Mouse (Mus musculus) 3T3-L1 (cell line): Measurements from ENCODE around the gene Usp6nl.

Source experiments
- DNase-seq: peaks from one replicate; pipeline ENCODE4 v3.0.0-alpha.2; 2015; ENCODE audit warnings: low read depth, low spot score

Gene Usp6nl

GRCm38 (mm10) chr2:6331324-6332137 is 9.1 kb downstream of the Usp6nl start:
- no peak for DNase-seq

GRCm38 (mm10) chr2:6333570-6333969 is 11.1 kb downstream of the Usp6nl start:
- peak; percentile 72 for DNase-seq

GRCm38 (mm10) chr2:6334011-6334410 is 11.5 kb downstream of the Usp6nl start:
- DNase-seq = no peak

GRCm38 (mm10) chr2:6335032-6335735 is 12.7 kb downstream of the Usp6nl start:
- DNase-seq = no peak

GRCm38 (mm10) chr2:6336013-6336412 is 13.5 kb downstream of the Usp6nl start:
- DNase-seq = no peak

- DNase-seq = no peak
Measured at GRCm38 (mm10) chr2:6336649-6337048, 14.2 kb downstream of the Usp6nl start.

- no peak for DNase-seq
Measured at GRCm38 (mm10) chr2:6337436-6337835, 15.0 kb downstream of the Usp6nl start.

- no peak for DNase-seq
Measured at GRCm38 (mm10) chr2:6338031-6338629, 15.7 kb downstream of the Usp6nl start.

GRCm38 (mm10) chr2:6340439-6340838 is 18.0 kb downstream of the Usp6nl start:
- no peak for DNase-seq

- DNase-seq = no peak
Measured at GRCm38 (mm10) chr2:6341496-6341895, 19.0 kb downstream of the Usp6nl start.

GRCm38 (mm10) chr2:6349256-6350092 is 27.0 kb downstream of the Usp6nl start:
- peak; percentile 46 for DNase-seq

GRCm38 (mm10) chr2:6350164-6350563 is 27.7 kb downstream of the Usp6nl start:
- peak; percentile 58 for DNase-seq

- no peak for DNase-seq
Measured at GRCm38 (mm10) chr2:6350931-6351695, 28.6 kb downstream of the Usp6nl start.

- DNase-seq = peak; percentile 62
Measured at GRCm38 (mm10) chr2:6352541-6352971, 30.1 kb downstream of the Usp6nl start.

GRCm38 (mm10) chr2:6353060-6353459 is 30.6 kb downstream of the Usp6nl start:
- DNase-seq = no peak

GRCm38 (mm10) chr2:6357306-6357705 is 34.8 kb downstream of the Usp6nl start:
- no peak for DNase-seq

- DNase-seq = no peak
Measured at GRCm38 (mm10) chr2:6359645-6360044, 37.2 kb downstream of the Usp6nl start.

- DNase-seq = no peak
Measured at GRCm38 (mm10) chr2:6363126-6363525, 40.7 kb downstream of the Usp6nl start.

- DNase-seq = no peak
Measured at GRCm38 (mm10) chr2:6363922-6364321, 41.5 kb downstream of the Usp6nl start.

- DNase-seq = peak; percentile 94
Measured at GRCm38 (mm10) chr2:6366521-6366928, 44.1 kb downstream of the Usp6nl start.

GRCm38 (mm10) chr2:6366973-6367372 is 44.5 kb downstream of the Usp6nl start:
- no peak for DNase-seq
